Mouse (Mus musculus) limb, embryonic 10.5 days (tissue): ENCODE results near the gene Ssc4d. TPM values are rescaled to one million over a fixed set of nuclear protein-coding genes. Genes with fewer than 3 reads are reported as not detected.

Source experiments
- DNase-seq: peaks from one replicate; pipeline ENCODE4 v3.0.0-alpha.2; 2017; ENCODE audit warnings: low spot score
- H3K27ac ChIP-seq: fragments of 300-500 bp; sonication (generic); 2 replicates; pipeline ENCODE4 v1.5.1; 2016; ENCODE audit warnings: mild to moderate bottlenecking
- H3K27me3 ChIP-seq: fragments of 300-500 bp; sonication (generic); 2 replicates; pipeline ENCODE4 v1.6.1; 2016; ENCODE audit warnings: low read depth, mild to moderate bottlenecking; ENCODE audit not compliant: poor library complexity, severe bottlenecking
- H3K36me3 ChIP-seq: fragments of 300-500 bp; sonication (generic); 2 replicates; pipeline ENCODE4 v1.6.1; 2016; ENCODE audit warnings: mild to moderate bottlenecking, moderate library complexity
- H3K4me1 ChIP-seq: fragments of 300-500 bp; sonication (generic); 2 replicates; pipeline ENCODE4 v1.6.1; 2016
- H3K4me3 ChIP-seq: fragments of 300-500 bp; sonication (generic); 2 replicates; pipeline ENCODE4 v1.5.1; 2016; ENCODE audit warnings: mild to moderate bottlenecking, moderate library complexity
- H3K9me3 ChIP-seq: fragments of 300-500 bp; sonication (generic); replicated peaks from 2 replicates; pipeline ENCODE4 v1.6.1; 2016; ENCODE audit warnings: mild to moderate bottlenecking
- WGBS: fragments of 180-500 bp; shearing (Covaris S2); methylation state at CpG from one replicate; pipeline ENCODE4 v1.1.7; 2016; 5-methylcytosine and 5-hydroxymethylcytosine counted together
- polyA plus RNA-seq: library from polyadenylated mRNA; unstranded; fragments of >200 nt; fragmentation: Nextera tagmentation; extraction: Ambion mirVana; gene quantifications from 2 replicates; pipeline ENCODE4 v1.2.1, GENCODE M21; 2016

Ssc4d gene
- polyA plus RNA-seq, 1 experiment from 2014 or later: 4.1 TPM

DNA sequence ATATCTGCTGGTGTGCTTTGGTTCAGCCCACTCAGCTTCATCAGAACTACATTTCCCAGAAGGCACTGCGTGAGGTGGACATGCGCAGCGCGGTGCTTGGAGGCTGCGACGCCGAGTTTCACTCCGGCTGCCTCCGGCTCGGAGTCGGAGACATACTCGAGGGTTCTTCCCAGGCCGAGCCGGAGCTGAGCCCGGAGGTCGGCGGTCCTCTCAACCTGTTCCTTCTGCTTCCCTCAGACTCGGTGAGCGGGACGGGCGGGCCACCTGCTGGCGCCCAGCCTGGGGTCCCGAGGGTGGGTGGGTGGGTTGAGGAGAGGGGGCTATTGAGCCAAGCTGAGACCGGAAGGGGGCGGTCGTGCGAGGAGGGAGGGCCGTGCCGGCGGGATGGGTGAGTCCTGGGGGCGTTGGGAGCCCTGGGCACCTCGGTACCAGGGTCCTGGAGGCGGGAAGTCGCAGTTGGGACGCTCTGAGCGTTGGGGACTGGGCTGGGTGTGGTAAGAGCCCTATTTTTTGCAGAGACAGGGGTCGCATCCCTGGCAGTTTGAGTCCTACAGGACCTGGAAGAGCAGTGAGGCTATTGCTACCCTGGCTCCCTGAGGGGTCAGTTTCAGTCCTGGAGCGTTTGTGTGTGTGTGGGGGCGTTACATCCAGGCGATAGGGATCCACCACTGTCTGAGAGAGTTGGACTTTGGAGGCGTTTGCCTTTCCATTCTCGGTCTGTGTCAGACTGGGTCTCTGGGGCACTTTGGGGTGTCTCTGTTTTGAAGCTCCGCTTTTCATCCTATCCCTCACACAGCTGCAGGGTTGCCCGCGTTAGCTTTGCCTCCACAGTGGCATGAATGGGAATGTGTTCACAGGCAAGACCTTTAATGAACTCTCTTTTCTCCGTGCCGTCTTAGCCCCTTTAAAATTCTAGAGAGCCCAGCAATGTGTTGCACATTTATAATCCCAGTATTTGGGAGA, 20.7 kb upstream of the Ssc4d start, which contains the start of gene Dtx2:
Gene Dtx2 (plus strand): TSS at position 76 of the 963 bp plus-strand sequence.
- peaks cover 11% of the 10 kb centered on the region for H3K4me1 ChIP-seq
- no peaks in the 10 kb centered on the region for H3K27me3 ChIP-seq
- WGBS: under 1% methylated on average over 47 of the region's 47 CpGs
- no peaks in the 10 kb centered on the region for H3K9me3 ChIP-seq
- peaks cover 40% of the 10 kb centered on the region for H3K36me3 ChIP-seq
- DNase-seq: peak; percentile 89
- H3K4me3 ChIP-seq: peak within 1 kb of the TSS; percentile 88
- peak within 1 kb of the TSS; percentile 94 for H3K27ac ChIP-seq

GRCm38 (mm10) chr5:135994335-135994724, 20.0 kb upstream of the Ssc4d start:
- Histone ChIP-seq H3K27ac (no peak overlapping the region; the same call in 1 of the 2 replicates), H3K4me3 (peak overlapping the region; percentile 88), H3K27me3 (no peaks in the 10 kb centered on the region), H3K36me3 (peaks cover 33% of the 10 kb centered on the region), H3K9me3 (no peaks in the 10 kb centered on the region), H3K4me1 (peaks cover 11% of the 10 kb centered on the region)
- no peak for DNase-seq
- WGBS: 68% methylated on average over 8 of the region's 8 CpGs

- H3K36me3 ChIP-seq: peaks cover 24% of the 10 kb centered on the region
- no peak overlapping the region for H3K4me3 ChIP-seq
- DNase-seq: no peak
- no peak overlapping the region for H3K27ac ChIP-seq
- WGBS: 58% methylated on average over 5 of the region's 5 CpGs
- H3K27me3 ChIP-seq: no peaks in the 10 kb centered on the region
- no peaks in the 10 kb centered on the region for H3K9me3 ChIP-seq
- peaks cover 11% of the 10 kb centered on the region for H3K4me1 ChIP-seq
These were observed 19.1 kb upstream of the Ssc4d start for GRCm38 (mm10) chr5:135993381-135993965.

DNA sequence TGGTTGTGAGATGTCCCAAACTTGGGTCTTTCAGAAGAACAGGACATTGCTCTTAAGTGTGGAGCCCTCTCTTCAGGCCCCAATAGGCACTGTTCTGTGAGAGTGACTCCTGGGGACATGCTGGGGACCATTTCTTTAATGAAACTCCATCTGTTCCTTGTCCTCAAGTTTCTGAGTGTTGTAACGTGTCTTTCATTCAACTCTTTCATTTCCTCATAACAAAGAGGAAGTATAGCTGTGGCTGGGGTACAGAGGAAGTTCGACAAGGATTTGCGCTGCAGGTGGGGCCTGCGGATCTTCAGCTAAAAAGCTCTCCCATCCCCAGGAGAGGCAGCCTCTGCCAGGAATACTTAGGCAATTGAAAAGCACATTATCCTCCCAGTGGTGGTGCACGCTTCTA, 16.3 kb upstream of the Ssc4d start:
- no peak overlapping the region for H3K4me3 ChIP-seq
- DNase-seq: no peak
- 77% methylated on average over 5 of the region's 5 CpGs for WGBS

DNA sequence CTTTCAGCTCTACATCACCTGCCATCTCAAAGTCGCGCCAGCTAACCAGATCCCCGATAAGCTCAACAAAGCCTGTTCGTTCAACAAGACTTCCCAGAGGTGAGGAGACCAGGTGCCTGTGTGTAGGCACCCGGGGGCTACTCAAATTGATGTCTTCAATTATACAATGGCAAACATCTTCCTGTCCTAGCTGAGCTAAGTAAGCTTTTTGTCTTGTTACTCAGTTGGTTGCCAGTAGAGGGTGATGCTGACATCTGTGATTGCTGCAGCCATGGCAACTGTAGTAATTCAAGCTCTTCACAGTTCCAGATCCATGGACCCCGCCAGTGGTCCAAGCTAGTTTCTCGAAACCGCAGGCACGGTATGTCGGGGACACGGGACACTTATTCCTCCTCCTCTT, 12.9 kb upstream of the Ssc4d start:
- Histone ChIP-seq H3K27ac (no peak overlapping the region), H3K36me3 (no peaks in the 10 kb centered on the region), H3K4me3 (no peak overlapping the region), H3K27me3 (no peaks in the 10 kb centered on the region), H3K9me3 (no peaks in the 10 kb centered on the region), H3K4me1 (no peaks in the 10 kb centered on the region)
- no peak for DNase-seq
- 68% methylated on average over 11 of the region's 11 CpGs for whole genome bisulfite sequencing

More for the DNA sequence above, 16.3 kb upstream of the Ssc4d start:
- peaks cover 6% of the 10 kb centered on the region for H3K4me1 ChIP-seq
- no peaks in the 10 kb centered on the region for H3K36me3 ChIP-seq
- no peaks in the 10 kb centered on the region for H3K9me3 ChIP-seq
- H3K27ac ChIP-seq: no peak overlapping the region
- no peaks in the 10 kb centered on the region for H3K27me3 ChIP-seq

DNA sequence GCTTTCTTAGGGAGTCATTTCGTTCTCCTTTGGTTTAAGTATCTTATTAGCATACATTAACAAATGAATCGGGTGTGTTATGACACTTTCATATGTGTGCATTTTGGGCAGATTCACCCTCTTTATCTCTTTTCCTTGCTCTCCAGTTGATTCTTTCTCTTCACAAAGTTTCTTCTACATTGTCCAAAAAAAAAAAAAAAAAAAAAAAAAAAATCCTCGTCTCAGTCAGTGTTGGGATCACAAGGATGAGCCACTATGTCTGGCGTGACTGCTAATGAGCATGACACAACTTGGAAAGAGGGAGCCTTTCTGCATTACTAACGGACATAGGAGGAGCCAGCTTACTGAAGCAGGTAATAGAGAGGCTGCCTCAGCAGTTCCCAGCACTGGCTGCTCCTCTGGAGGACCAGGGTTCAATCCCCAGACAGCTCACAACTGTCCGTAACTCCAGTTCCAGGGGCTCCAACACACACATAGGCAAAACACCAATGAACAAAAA, 10.3 kb upstream of the Ssc4d start:
- Histone ChIP-seq H3K36me3 (no peaks in the 10 kb centered on the region), H3K9me3 (no peaks in the 10 kb centered on the region), H3K4me3 (no peak overlapping the region), H3K27me3 (no peaks in the 10 kb centered on the region), H3K27ac (no peak overlapping the region), H3K4me1 (no peaks in the 10 kb centered on the region)
- 67% methylated on average over 6 of the region's 6 CpGs for WGBS
- DNase-seq: no peak

DNA sequence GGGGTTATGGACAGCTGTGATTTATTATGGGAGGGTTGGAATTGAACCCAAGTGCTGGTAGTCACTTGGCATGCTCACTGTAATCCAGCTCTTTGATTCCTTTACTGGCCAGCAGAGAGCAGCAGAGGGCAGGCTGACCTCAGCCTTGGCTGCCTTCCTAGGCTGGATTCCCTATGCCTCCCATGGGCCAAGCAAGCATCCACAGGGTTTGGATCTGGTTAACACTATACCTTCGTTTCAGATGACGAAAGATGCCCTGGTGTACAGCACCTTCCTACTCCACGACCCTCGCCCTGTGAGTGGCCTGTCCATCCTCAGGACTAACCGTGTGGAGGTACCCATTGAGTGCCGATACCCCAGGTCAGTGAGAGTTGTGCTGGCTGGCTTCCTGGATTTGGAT, 8.1 kb upstream of the Ssc4d start:
- H3K9me3 ChIP-seq: no peaks in the 10 kb centered on the region
- no peaks in the 10 kb centered on the region for H3K27me3 ChIP-seq
- DNase-seq: peak; percentile 73
- H3K4me3 ChIP-seq: no peak overlapping the region
- H3K27ac ChIP-seq: no peak overlapping the region
- H3K4me1 ChIP-seq: no peaks in the 10 kb centered on the region
- WGBS: 37% methylated on average over 6 of the region's 6 CpGs
- no peaks in the 10 kb centered on the region for H3K36me3 ChIP-seq

DNA sequence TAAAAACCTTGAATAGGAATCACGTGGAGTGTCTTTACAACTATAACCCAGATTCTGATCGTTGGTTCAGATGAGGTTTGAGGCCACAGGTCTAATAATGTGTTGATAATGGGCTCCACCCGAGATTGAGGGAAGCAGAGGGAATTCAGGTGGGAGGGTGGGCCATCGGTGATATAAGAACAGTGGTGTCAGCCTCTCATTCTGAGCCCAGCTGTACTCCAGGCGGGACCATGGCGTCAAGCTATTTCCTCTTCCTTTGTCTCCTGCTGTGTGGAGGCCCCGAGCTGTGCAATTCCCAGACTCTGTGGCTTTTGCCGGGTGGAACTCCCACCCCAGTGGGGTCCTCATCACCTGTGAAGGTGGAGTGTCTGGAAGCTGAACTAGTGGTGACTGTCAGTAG, 5.6 kb upstream of the Ssc4d start, which contains the start of gene Zp3:
Gene Zp3 (plus strand): TSS at position 196 of the 400 bp plus-strand sequence.
- Histone ChIP-seq H3K36me3 (no peaks in the 10 kb centered on the region), H3K27me3 (no peaks in the 10 kb centered on the region), H3K9me3 (no peaks in the 10 kb centered on the region), H3K27ac (no peak within 1 kb of the TSS), H3K4me1 (no peaks in the 10 kb centered on the region), H3K4me3 (no peak within 1 kb of the TSS)
- WGBS: 75% methylated on average over 8 of the region's 8 CpGs
- no peak for DNase-seq

DNA sequence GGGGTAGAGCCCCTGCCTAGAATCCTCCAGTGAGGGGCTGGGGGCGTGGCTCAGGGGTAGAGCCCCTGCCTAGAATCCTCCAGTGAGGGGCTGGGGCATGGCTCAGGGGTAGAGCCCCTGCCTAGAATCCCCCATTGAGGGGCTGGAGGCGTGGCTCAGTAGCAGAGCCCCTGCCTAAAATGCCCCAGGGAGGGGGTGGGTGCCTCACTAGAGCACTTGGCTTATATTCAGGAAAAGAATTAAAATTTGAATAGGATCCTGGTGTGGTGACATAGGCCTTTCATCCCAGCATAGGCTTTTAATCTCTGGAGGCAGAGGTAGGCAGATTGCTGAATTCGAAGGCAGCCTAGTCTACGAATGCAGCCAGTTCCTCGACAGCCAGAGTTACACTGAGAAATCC, 5.0 kb upstream of the Ssc4d start:
- Histone ChIP-seq H3K36me3 (no peaks in the 10 kb centered on the region), H3K4me1 (peaks cover 3% of the 10 kb centered on the region; the same call in 1 of the 2 replicates), H3K9me3 (no peaks in the 10 kb centered on the region), H3K4me3 (no peak overlapping the region), H3K27ac (no peak overlapping the region), H3K27me3 (no peaks in the 10 kb centered on the region)
- 90% methylated on average over 5 of the region's 5 CpGs for WGBS
- no peak for DNase-seq

DNA sequence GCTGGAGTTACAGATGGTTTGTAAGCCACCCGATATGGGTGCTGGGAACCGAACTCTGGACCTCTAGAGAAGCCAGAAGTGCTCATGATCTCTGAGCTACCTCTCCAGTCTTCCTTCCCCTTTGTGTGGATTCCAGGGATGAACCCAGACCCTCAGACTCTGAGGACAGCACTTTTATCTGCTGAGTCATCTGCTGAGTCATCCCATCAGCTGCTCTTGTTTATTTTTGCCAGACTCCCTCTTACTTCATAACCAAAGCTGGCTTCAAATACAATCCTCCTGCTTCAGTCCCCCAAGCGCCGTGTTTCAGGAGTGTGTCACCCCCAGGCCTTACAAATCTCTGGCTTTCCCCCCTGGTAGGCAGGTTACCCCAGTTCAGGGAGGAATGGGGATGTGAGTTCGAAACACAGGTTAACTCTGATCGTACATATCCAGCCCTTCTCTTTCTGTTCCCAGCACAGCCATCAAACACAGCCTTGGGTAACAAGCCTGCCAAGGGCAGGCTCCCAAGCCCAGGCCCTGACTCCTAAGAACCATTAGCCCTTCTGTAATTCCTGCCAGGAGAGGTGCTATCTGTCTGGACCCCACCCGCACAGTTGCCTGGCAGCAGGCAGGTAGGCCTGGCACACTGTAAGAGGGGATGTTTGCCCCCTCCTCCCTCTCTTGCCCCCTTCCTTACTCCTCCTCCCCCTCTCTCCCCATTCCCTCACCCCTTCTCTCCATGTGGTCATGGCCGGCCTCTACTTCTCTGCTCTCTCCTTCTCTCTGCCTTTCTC, 1.8 kb upstream of the Ssc4d start:
- no peak overlapping the region for H3K27ac ChIP-seq
- 93% methylated on average over 8 of the region's 8 CpGs for WGBS
- H3K27me3 ChIP-seq: no peaks in the 10 kb centered on the region
- DNase-seq: no peak
- no peaks in the 10 kb centered on the region for H3K36me3 ChIP-seq
- H3K4me1 ChIP-seq: peaks cover 6% of the 10 kb centered on the region; the same call in 1 of the 2 replicates
- no peak overlapping the region for H3K4me3 ChIP-seq
- no peaks in the 10 kb centered on the region for H3K9me3 ChIP-seq

- H3K4me1 ChIP-seq: peaks cover 6% of the 10 kb centered on the region; the same call in 1 of the 2 replicates
- H3K27ac ChIP-seq: no peak overlapping the region
- H3K27me3 ChIP-seq: no peaks in the 10 kb centered on the region
- no peaks in the 10 kb centered on the region for H3K9me3 ChIP-seq
- no peak for DNase-seq
- H3K4me3 ChIP-seq: no peak overlapping the region
- H3K36me3 ChIP-seq: no peaks in the 10 kb centered on the region
- whole genome bisulfite sequencing: 92% methylated on average over 7 of the region's 7 CpGs
These were observed 2.5 kb downstream of the Ssc4d start for GRCm38 (mm10) chr5:135971876-135972275.

- H3K4me1 ChIP-seq: peaks cover 12% of the 10 kb centered on the region
- H3K27ac ChIP-seq: no peak overlapping the region
- no peaks in the 10 kb centered on the region for H3K36me3 ChIP-seq
- 84% methylated on average over 6 of the region's 6 CpGs for WGBS
- no peak for DNase-seq
- H3K4me3 ChIP-seq: no peak overlapping the region
- peaks cover 9% of the 10 kb centered on the region for H3K27me3 ChIP-seq
- H3K9me3 ChIP-seq: no peaks in the 10 kb centered on the region
These were observed 4.1 kb downstream of the Ssc4d start for GRCm38 (mm10) chr5:135970247-135970646.
